22 mouse cellular contexts compared by ENCODE assay signal in the genomic region with DNA sequence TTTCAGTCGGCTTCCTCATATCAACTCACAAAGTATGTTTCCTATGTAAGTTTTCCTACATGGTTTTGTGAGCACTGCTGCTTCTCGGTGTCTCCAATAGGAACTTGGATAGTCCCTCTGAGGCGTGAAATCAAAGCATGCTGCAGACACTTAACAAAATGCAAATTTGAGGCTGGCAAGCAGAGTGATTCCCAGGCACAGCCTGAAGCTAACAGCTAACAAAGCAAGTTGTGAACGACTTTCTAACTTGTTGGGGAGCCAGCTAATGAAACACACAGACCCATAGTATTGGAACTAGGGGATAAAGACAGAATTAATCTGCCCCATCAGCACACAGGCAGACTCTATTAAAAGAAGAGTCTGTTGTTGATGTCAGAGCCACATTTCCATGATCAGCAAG. TPM values are rescaled to one million over a fixed set of nuclear protein-coding genes. Genes with fewer than 3 reads are reported as not detected.
DNase-seq lines count a peak whose midpoint lies in the region; ATAC-seq lines count a peak whose summit lies in the region.
"Had no signal": no experiment of that assay in that cellular context is flagged by ENCODE, and none has a peak within 500 bp of the region (broad histone marks: within the 10 kb centered on the region; RNA-seq: fewer than 3 reads in every experiment).

No protein-coding gene starts in this region.

- no peak overlapping the region for H3K9ac ChIP-seq in hindbrain, embryonic 14.5 days
- H3K9ac ChIP-seq in hindbrain, embryonic 11.5 days (ENCODE audit: low read depth, low read length) = no peak overlapping the region
- no peak overlapping the region for H3K9ac ChIP-seq in midbrain, embryonic 15.5 days
- H3K9ac ChIP-seq in midbrain, embryonic 11.5 days (ENCODE audit: low read length) = no peak overlapping the region
- H3K9ac ChIP-seq in neural tube, embryonic 15.5 days (replicated peaks) = no peak overlapping the region
- H3K9ac ChIP-seq: forebrain, embryonic 12.5 days; heart, embryonic 12.5 days; midbrain, embryonic 12.5 days had no signal

- no peaks in the 10 kb centered on the region for H3K36me3 ChIP-seq in hindbrain, embryonic 14.5 days (replicated peaks; ENCODE audit: control insufficient read depth, insufficient read depth)
- H3K36me3 ChIP-seq in hindbrain, embryonic 11.5 days (ENCODE audit: control insufficient read depth, insufficient read depth, low read length) = no peaks in the 10 kb centered on the region
- no peaks in the 10 kb centered on the region for H3K36me3 ChIP-seq in midbrain, embryonic 15.5 days (replicated peaks)
- no peaks in the 10 kb centered on the region for H3K36me3 ChIP-seq in midbrain, embryonic 11.5 days (ENCODE audit: control insufficient read depth, insufficient read depth, low read length)
- no peaks in the 10 kb centered on the region for H3K36me3 ChIP-seq in neural tube, embryonic 15.5 days
- H3K36me3 ChIP-seq: forebrain, embryonic 12.5 days; heart, embryonic 12.5 days; midbrain, embryonic 12.5 days had no signal

- H3K4me1 ChIP-seq in hindbrain, embryonic 14.5 days (replicated peaks; ENCODE audit: control insufficient read depth, insufficient read depth, low read length) = no peaks in the 10 kb centered on the region
- H3K4me1 ChIP-seq in hindbrain, embryonic 11.5 days (replicated peaks; ENCODE audit: control insufficient read depth, insufficient read depth, low read length) = no peaks in the 10 kb centered on the region
- H3K4me1 ChIP-seq in midbrain, embryonic 15.5 days = peaks cover 5% of the 10 kb centered on the region; the same call in 1 of the 2 replicates
- H3K4me1 ChIP-seq in midbrain, embryonic 11.5 days (ENCODE audit: control insufficient read depth, insufficient read depth, low read length) = no peaks in the 10 kb centered on the region
- H3K4me1 ChIP-seq in neural tube, embryonic 15.5 days = no peaks in the 10 kb centered on the region
- H3K4me1 ChIP-seq: forebrain, embryonic 12.5 days; heart, embryonic 12.5 days; midbrain, embryonic 12.5 days had no signal

- DNase-seq in hindbrain, embryonic 14.5 days (ENCODE audit: low spot score) = no peak
- DNase-seq in hindbrain, embryonic 11.5 days (ENCODE audit: low spot score) = no peak
- DNase-seq in midbrain, embryonic 11.5 days (ENCODE audit: low spot score, missing footprints) = no peak
- DNase-seq in ovary, postnatal 10 days (ENCODE audit: low spot score) = no peak
- DNase-seq: cerebellum, adult 11-12 months; cerebellum, postnatal 14 days; embryo, embryonic 11 days; heart, postnatal 14 days; kidney, adult 9 months; kidney, postnatal 25 days; left cerebral cortex, postnatal 4 days; liver; lung, adult 18-20 months; lung, postnatal 14 days; thymus, postnatal 14 days had no signal

- no peak overlapping the region for H3K4me2 ChIP-seq in hindbrain, embryonic 14.5 days (replicated peaks)
- H3K4me2 ChIP-seq in hindbrain, embryonic 11.5 days (replicated peaks; ENCODE audit: low read depth, low read length) = no peak overlapping the region
- H3K4me2 ChIP-seq in midbrain, embryonic 15.5 days = no peak overlapping the region
- no peak overlapping the region for H3K4me2 ChIP-seq in midbrain, embryonic 11.5 days
- no peak overlapping the region for H3K4me2 ChIP-seq in neural tube, embryonic 15.5 days
- H3K4me2 ChIP-seq: forebrain, embryonic 12.5 days; heart, embryonic 12.5 days; midbrain, embryonic 12.5 days had no signal

- peak; percentile 51; the same call in 1 of the 2 replicates for ATAC-seq in hindbrain, embryonic 14.5 days (ENCODE audit: low FRiP score)
- ATAC-seq in hindbrain, embryonic 11.5 days (ENCODE audit: low FRiP score) = no peak
- ATAC-seq in midbrain, embryonic 15.5 days (replicated peaks) = 0 out of 2 replicates have a peak, but pooled peaks have one; percentile 30
- ATAC-seq in midbrain, embryonic 11.5 days (ENCODE audit: low FRiP score) = no peak
- 0 out of 2 replicates have a peak, but pooled peaks have one; percentile 32 for ATAC-seq in common myeloid progenitor, adult 5-6 weeks (replicated peaks; ENCODE audit: low read depth, poor library complexity, severe bottlenecking)
- ATAC-seq in neural tube, embryonic 15.5 days (ENCODE audit: low FRiP score) = peak; percentile 57

- H3K27ac ChIP-seq in hindbrain, embryonic 14.5 days = no peak overlapping the region
- no peak overlapping the region for H3K27ac ChIP-seq in hindbrain, embryonic 11.5 days (ENCODE audit: low read depth, low read length)
- no peak overlapping the region for H3K27ac ChIP-seq in midbrain, embryonic 15.5 days
- H3K27ac ChIP-seq in midbrain, embryonic 11.5 days (ENCODE audit: low read depth, low read length) = no peak overlapping the region
- H3K27ac ChIP-seq in neural tube, embryonic 15.5 days (replicated peaks) = no peak overlapping the region
- H3K27ac ChIP-seq: forebrain, embryonic 12.5 days; left cerebral cortex, adult 2 months; midbrain, embryonic 12.5 days had no signal

- no peaks in the 10 kb centered on the region for H3K27me3 ChIP-seq in hindbrain, embryonic 14.5 days (ENCODE audit: control insufficient read depth, insufficient read depth, low read length)
- H3K27me3 ChIP-seq in hindbrain, embryonic 11.5 days (ENCODE audit: control insufficient read depth, insufficient read depth, low read length) = no peaks in the 10 kb centered on the region
- H3K27me3 ChIP-seq in midbrain, embryonic 15.5 days (replicated peaks) = no peaks in the 10 kb centered on the region
- H3K27me3 ChIP-seq in midbrain, embryonic 11.5 days (ENCODE audit: control insufficient read depth, insufficient read depth, low read length) = no peaks in the 10 kb centered on the region
- no peaks in the 10 kb centered on the region for H3K27me3 ChIP-seq in neural tube, embryonic 15.5 days (replicated peaks)
- H3K27me3 ChIP-seq: forebrain, embryonic 12.5 days; heart, embryonic 12.5 days; midbrain, embryonic 12.5 days had no signal

- no peak overlapping the region for H3K4me3 ChIP-seq in hindbrain, embryonic 14.5 days (replicated peaks; ENCODE audit: low read length)
- no peak overlapping the region for H3K4me3 ChIP-seq in hindbrain, embryonic 11.5 days (ENCODE audit: low read depth, low read length)
- no peak overlapping the region for H3K4me3 ChIP-seq in midbrain, embryonic 15.5 days
- H3K4me3 ChIP-seq in midbrain, embryonic 11.5 days (ENCODE audit: low read depth, low read length) = no peak overlapping the region
- no peak overlapping the region for H3K4me3 ChIP-seq in neural tube, embryonic 15.5 days (replicated peaks)
- H3K4me3 ChIP-seq: forebrain, embryonic 12.5 days; heart, embryonic 12.5 days; left cerebral cortex, adult 2 months; midbrain, embryonic 12.5 days had no signal

- no peaks in the 10 kb centered on the region for H3K9me3 ChIP-seq in hindbrain, embryonic 14.5 days (ENCODE audit: control insufficient read depth, low read length)
- H3K9me3 ChIP-seq in hindbrain, embryonic 11.5 days (ENCODE audit: control insufficient read depth, low read length) = no peaks in the 10 kb centered on the region
- H3K9me3 ChIP-seq in midbrain, embryonic 15.5 days = no peaks in the 10 kb centered on the region
- no peaks in the 10 kb centered on the region for H3K9me3 ChIP-seq in midbrain, embryonic 11.5 days (ENCODE audit: control insufficient read depth, low read length)
- H3K9me3 ChIP-seq in neural tube, embryonic 15.5 days (replicated peaks) = no peaks in the 10 kb centered on the region
- H3K9me3 ChIP-seq: midbrain, embryonic 12.5 days had no signal

- 46% methylated on average over 4 of the region's 4 CpGs for WGBS in hindbrain, embryonic 14.5 days
- WGBS in hindbrain, embryonic 11.5 days = 66% methylated on average over 4 of the region's 4 CpGs
- 43% methylated on average over 4 of the region's 4 CpGs for WGBS in midbrain, embryonic 15.5 days
- WGBS in midbrain, embryonic 11.5 days = 73% methylated on average over 4 of the region's 4 CpGs
- WGBS in neural tube, embryonic 15.5 days = 27% methylated on average over 4 of the region's 4 CpGs

RNA-seq across cellular contexts. Expression of a gene that starts 47.4 kb away (rescaled TPM):
- 48.4 and 53.0 TPM in 2 replicates for polyA plus RNA-seq in hindbrain, embryonic 14.5 days (2014; fragmentation: Nextera tagmentation; extraction: Ambion mirVana)
- polyA plus RNA-seq in hindbrain, embryonic 11.5 days (2014; fragmentation: Nextera tagmentation; extraction: Ambion mirVana) = 23.2 and 25.4 TPM in 2 replicates
- polyA plus RNA-seq in midbrain, embryonic 15.5 days (2015; fragmentation: Nextera tagmentation; extraction: Ambion mirVana) = 105 and 109 TPM in 2 replicates
- polyA plus RNA-seq in midbrain, embryonic 11.5 days (2014; fragmentation: Nextera tagmentation; extraction: Ambion mirVana) = 22.6 and 24.0 TPM in 2 replicates
- 14.9 and 20.5 TPM in 2 replicates for total RNA-seq in common myeloid progenitor, adult 5-6 weeks (2017)
- polyA plus RNA-seq in neural tube, embryonic 15.5 days (2015; fragmentation: Nextera tagmentation; extraction: Ambion mirVana) = 98.0 and 110 TPM in 2 replicates

Comparison
In these comparisons a context has a peak if more than half of its experiments do, and no peak if none do; other contexts are left out.
1. ATAC-seq: peak in hindbrain, embryonic 14.5 days (single experiment), midbrain, embryonic 15.5 days (single experiment), common myeloid progenitor, adult 5-6 weeks (single experiment) and neural tube, embryonic 15.5 days (single experiment); none in hindbrain, embryonic 11.5 days (single experiment) and midbrain, embryonic 11.5 days (single experiment).